Mouse (Mus musculus) heart, adult 2 months (tissue): Measurements from ENCODE around the gene Elf1.

Experiments
- CTCF ChIP-seq: fragments of 200-600 bp; IDR thresholded peaks from 2 replicates; pipeline ENCODE4 v1.8.1; 2022; ENCODE audit warnings: antibody characterized with exemption, mild to moderate bottlenecking, moderate library complexity
- EP300 ChIP-seq: fragments of 200-500 bp; IDR thresholded peaks from 2 replicates; pipeline ENCODE4 v1.6.1; 2011; ENCODE audit warnings: low read depth, low read length, control low read depth; ENCODE audit not compliant: insufficient read depth
- POLR2A ChIP-seq: fragments of 200-500 bp; IDR thresholded peaks from 2 replicates; pipeline ENCODE4 v1.6.1; 2011; ENCODE audit warnings: mild to moderate bottlenecking, low read depth, low read length, control low read depth; ENCODE audit not compliant: insufficient read depth

- TF ChIP-seq POLR2A (no peak), CTCF (peak; percentile 77), EP300 (no peak)
Observed at GRCm38 (mm10) chr14:79617121-79617828, 136.3 kb downstream of the Elf1 start.
